Mouse (Mus musculus): ENCODE results near the gene Nudt4. TPM values are rescaled to one million over a fixed set of nuclear protein-coding genes. Genes with fewer than 3 reads are reported as not detected.
A peak's percentile ranks its signal among the peaks of the same experiment; 100 is the strongest.

Gene Nudt4
- polyA plus RNA-seq, 1 experiment from 2014 or later, result 91.2 TPM

DNA sequence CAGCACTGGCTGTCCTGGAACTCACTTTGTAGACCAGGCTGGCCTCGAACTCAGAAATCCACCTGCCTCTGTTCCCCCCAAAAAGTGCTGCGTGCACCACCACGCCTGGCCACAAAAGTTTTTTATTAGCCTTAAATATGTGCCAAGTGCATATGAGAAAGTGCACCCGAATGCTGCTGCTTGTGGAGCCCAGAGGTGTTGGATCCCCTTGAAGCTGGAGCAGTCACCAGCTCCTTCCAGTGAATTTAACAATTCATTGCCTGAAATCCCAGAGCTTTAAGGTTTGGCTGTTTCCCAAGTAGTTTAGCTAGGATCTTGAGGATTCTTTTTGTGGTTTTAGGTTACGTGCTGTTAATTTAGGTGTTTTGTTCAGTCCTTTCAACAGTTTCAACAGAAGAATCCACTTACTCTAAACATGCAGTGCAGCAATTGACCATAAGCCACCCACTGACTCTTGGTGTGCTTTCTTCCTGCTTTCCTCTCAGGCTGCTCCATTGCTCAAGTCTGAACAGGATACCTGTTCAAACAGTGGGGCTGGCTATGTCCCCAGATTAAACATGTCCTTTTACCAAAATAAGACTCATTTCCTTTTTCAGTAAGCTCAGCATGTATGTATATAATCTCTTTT, 37.3 kb downstream of the Nudt4 start:
- H3K4me3 ChIP-seq (ENCODE audit: low read depth, low read length), result no peak overlapping the region
- ATAC-seq (ENCODE audit: insufficient read depth) (peak; percentile 69), DNase-seq (peak; percentile 49)
- peak overlapping the region; percentile 70 for H3K27ac ChIP-seq (ENCODE audit: low read depth)
- H3K27me3 ChIP-seq (ENCODE audit: insufficient read depth, low read length), result no peaks in the 10 kb centered on the region
- WGBS, result 64% methylated on average over 5 of the region's 5 CpGs
- no peaks in the 10 kb centered on the region for H3K9me3 ChIP-seq (ENCODE audit: low read depth, low read length)
- H3K4me1 ChIP-seq (ENCODE audit: insufficient read depth), result peaks cover 6% of the 10 kb centered on the region; the same call in 1 of the 2 replicates
- H3K36me3 ChIP-seq (ENCODE audit: insufficient read depth), result 0 out of 2 replicates have a peak, but pooled peaks cover 5% of the 10 kb centered on the region
- no peak overlapping the region for H3K9ac ChIP-seq
- H3K4me2 ChIP-seq, result no peak overlapping the region
- no peak for TF ChIP-seq CTCF (IDR thresholded peaks at IDR 0.05; ENCODE audit: low read depth)

DNA sequence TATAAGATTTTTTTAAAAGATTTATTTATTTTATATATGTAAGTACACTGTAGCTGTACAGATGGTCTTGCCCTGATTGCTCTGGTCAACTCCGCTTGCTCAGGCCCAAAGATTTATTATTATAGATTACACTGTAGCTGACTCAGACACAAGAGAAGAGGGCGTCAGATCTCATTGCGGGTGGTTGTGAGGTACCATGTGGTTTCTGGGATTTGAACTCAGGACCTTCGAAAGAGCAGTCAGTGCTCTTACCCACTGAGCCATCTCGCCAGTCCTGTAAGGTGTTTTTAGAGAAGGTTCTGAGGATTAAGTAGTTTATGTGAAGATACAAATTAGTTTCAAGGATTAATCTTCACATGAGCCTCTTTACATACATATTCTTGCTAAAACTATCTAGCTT, 38.1 kb downstream of the Nudt4 start:
- no peak for TF ChIP-seq CTCF (IDR thresholded peaks at IDR 0.05; ENCODE audit: low read depth)
- WGBS, result 87% methylated on average over 5 of the region's 5 CpGs
- no peak overlapping the region for H3K4me3 ChIP-seq (ENCODE audit: low read depth, low read length)
- H3K4me1 ChIP-seq (ENCODE audit: insufficient read depth), result peaks cover 6% of the 10 kb centered on the region; the same call in 1 of the 2 replicates
- ATAC-seq (ENCODE audit: insufficient read depth), result no peak
- no peaks in the 10 kb centered on the region for H3K9me3 ChIP-seq (ENCODE audit: low read depth, low read length)
- H3K4me2 ChIP-seq, result no peak overlapping the region
- no peak overlapping the region for H3K9ac ChIP-seq
- H3K27ac ChIP-seq (ENCODE audit: low read depth), result peak overlapping the region; percentile 70; the same call in 1 of the 2 replicates
- no peak for DNase-seq
- H3K36me3 ChIP-seq (ENCODE audit: insufficient read depth), result 0 out of 2 replicates have a peak, but pooled peaks cover 6% of the 10 kb centered on the region
- no peaks in the 10 kb centered on the region for H3K27me3 ChIP-seq (ENCODE audit: insufficient read depth, low read length)

DNA sequence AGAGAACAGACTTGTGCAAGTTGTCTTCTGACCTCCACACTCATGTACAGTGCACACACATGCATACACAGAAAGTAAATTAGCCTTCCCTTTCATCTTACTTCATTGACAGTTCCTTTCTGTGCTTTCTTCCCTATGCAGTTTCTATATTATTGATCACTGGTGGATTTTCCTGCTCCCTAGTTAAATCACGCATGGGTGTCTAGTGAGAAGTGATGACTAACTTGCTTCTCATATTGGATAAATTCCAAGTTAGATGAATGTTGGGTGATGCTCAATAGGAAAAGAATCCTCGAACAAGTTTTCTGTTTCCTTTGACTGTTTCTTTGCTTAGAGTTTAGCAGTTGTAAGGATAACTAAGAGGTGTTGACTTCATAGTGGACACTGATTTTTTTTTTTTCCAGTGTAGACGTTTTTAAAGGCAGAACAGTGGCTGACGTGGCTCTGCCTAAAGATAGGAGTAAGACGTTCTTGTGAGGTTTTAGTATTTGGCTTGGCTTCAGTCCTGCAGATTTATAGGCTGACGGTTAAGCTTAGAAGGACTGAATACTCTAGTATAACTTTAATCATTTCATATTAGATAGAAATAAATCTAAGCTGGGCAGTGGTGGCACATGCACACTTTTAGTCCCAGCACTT, 38.8 kb downstream of the Nudt4 start:
- no peak for TF ChIP-seq CTCF (IDR thresholded peaks at IDR 0.05; ENCODE audit: low read depth)
- Histone ChIP-seq H3K27me3 (ENCODE audit: insufficient read depth, low read length) (no peaks in the 10 kb centered on the region), H3K9me3 (ENCODE audit: low read depth, low read length) (no peaks in the 10 kb centered on the region), H3K4me3 (ENCODE audit: low read depth, low read length) (no peak overlapping the region), H3K27ac (ENCODE audit: low read depth) (no peak overlapping the region; the same call in 1 of the 2 replicates), H3K9ac (no peak overlapping the region), H3K4me1 (ENCODE audit: insufficient read depth) (peaks cover 6% of the 10 kb centered on the region; the same call in 1 of the 2 replicates), H3K36me3 (ENCODE audit: insufficient read depth) (0 out of 2 replicates have a peak, but pooled peaks cover 6% of the 10 kb centered on the region), H3K4me2 (no peak overlapping the region)
- no peak for DNase-seq
- no peak for ATAC-seq (ENCODE audit: insufficient read depth)
- 47% methylated on average over 6 of the region's 6 CpGs for WGBS

DNA sequence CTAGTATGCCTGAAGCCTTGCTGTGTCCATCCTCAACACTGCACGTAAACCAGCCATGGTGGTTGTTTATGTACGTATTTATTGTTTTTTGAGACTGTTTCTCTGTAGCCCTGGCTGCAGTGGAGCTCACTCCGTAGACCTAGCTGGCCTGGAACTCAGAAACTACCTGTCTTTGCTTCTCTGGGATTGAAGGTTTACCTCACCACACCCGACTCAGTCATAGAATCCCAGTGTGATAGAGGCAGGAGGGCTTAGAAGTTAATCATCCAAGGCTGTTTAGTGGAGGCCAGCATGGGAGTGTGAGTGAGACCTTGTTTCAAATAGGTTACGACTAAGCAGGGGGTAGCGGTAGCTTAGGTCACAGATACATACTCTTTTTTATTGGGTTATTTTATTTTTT, 46.3 kb downstream of the Nudt4 start:
- no peak overlapping the region for H3K4me3 ChIP-seq (ENCODE audit: low read depth, low read length)
- DNase-seq (no peak), ATAC-seq (ENCODE audit: insufficient read depth) (no peak)
- H3K36me3 ChIP-seq (ENCODE audit: insufficient read depth), result peaks cover 13% of the 10 kb centered on the region; the same call in 1 of the 2 replicates
- 92% methylated on average over 6 of the region's 6 CpGs for WGBS
- no peak for TF ChIP-seq CTCF (IDR thresholded peaks at IDR 0.05; ENCODE audit: low read depth)
- no peak overlapping the region for H3K27ac ChIP-seq (ENCODE audit: low read depth)
- no peaks in the 10 kb centered on the region for H3K9me3 ChIP-seq (ENCODE audit: low read depth, low read length)
- H3K4me2 ChIP-seq, result no peak overlapping the region
- 0 out of 2 replicates have a peak, but pooled peaks cover 2% of the 10 kb centered on the region for H3K4me1 ChIP-seq (ENCODE audit: insufficient read depth)
- H3K27me3 ChIP-seq (ENCODE audit: insufficient read depth, low read length), result no peaks in the 10 kb centered on the region
- no peak overlapping the region for H3K9ac ChIP-seq

DNA sequence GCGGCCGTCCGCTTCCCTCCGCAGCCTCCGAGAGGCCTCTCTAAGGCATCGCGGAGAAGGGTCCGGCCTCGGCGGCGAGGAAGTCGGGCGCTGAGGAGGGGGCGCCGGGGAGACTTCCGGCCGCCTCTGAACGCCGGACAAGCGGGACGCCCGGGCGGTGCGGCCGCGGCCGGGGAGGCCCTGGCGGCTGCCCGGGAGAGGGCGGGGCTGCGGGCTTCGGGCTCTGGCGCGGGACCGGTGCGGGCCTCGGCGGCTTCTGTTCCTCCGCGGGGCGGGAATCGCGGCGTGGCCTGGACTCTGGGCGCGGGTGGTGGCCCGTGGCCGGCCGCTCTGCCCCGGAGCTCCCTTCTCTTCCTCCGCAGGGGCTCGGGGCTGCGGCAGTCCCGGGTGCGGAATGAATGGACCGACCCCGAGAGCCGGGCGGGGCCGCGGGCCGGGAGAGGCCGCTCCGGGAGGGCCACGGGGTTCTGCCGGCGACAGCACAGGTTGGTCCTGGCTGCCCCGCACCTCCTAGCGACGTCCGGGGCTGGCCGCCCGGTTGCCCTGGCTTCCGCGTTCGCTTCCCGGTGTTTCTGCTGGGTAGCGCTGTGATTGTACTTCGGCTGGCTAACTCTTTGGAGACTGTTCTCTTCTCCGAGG, 48.5 kb downstream of the Nudt4 start:
- 0 out of 2 replicates have a peak, but pooled peaks cover 2% of the 10 kb centered on the region for H3K4me1 ChIP-seq (ENCODE audit: insufficient read depth)
- under 1% methylated on average over 67 of the region's 80 CpGs for WGBS
- H3K9me3 ChIP-seq (ENCODE audit: low read depth, low read length), result no peaks in the 10 kb centered on the region
- DNase-seq (peak; percentile 53), ATAC-seq (ENCODE audit: insufficient read depth) (peak; percentile 70)
- H3K27ac ChIP-seq (ENCODE audit: low read depth), result peak overlapping the region; percentile 98
- H3K4me3 ChIP-seq (ENCODE audit: low read depth, low read length), result peak overlapping the region; percentile 99
- peak overlapping the region; percentile 76 for H3K4me2 ChIP-seq
- TF ChIP-seq CTCF (IDR thresholded peaks at IDR 0.05; ENCODE audit: low read depth), result no peak
- H3K9ac ChIP-seq, result peak overlapping the region; percentile 97
- H3K36me3 ChIP-seq (ENCODE audit: insufficient read depth), result peaks cover 7% of the 10 kb centered on the region; the same call in 1 of the 2 replicates
- no peaks in the 10 kb centered on the region for H3K27me3 ChIP-seq (ENCODE audit: insufficient read depth, low read length)

DNA sequence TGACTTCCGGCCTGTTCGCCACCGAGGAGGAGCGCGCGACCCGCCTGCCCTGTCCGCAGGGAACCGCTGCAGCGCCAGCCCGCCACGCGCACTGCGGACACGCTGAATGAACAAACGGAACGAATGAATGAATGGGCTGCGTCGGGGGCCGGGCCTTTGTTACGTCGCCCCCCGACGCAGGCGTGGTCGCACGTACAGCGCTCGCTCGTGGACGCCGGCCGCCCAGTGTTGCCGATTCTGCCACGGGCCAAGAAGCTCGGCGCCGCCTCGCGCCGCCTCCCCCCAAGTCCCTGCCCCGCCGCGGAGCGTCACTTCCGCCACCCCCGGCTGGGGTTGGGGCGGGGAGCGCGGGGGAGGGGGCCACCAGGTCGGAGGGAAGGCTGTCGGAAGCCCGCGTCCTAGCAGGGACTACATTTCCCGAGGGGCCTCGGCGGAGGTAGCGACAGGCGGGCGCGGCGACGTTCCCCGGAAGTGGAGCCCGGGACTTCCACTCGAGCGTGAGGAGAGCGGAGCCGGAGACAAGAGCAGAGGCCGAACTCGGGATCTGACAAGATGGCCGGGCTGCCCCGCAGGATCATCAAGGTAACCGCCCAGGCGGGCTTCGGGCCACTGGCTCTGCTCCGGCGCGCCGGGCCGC, 49.2 kb downstream of the Nudt4 start, which contains the start of gene Ube2n:
TSS of gene Ube2n (plus strand) at position 490 of the 637 bp plus-strand sequence.
- WGBS, result under 1% methylated on average over 69 of the region's 81 CpGs
- H3K4me2 ChIP-seq, result peak within 1 kb of the TSS; percentile 76
- TF ChIP-seq CTCF (IDR thresholded peaks at IDR 0.05; ENCODE audit: low read depth), result no peak
- DNase-seq (peak; percentile 98), ATAC-seq (ENCODE audit: insufficient read depth) (peak; percentile 97)
- no peaks in the 10 kb centered on the region for H3K9me3 ChIP-seq (ENCODE audit: low read depth, low read length)
- peak within 1 kb of the TSS; percentile 98 for H3K27ac ChIP-seq (ENCODE audit: low read depth)
- H3K36me3 ChIP-seq (ENCODE audit: insufficient read depth), result peaks cover 7% of the 10 kb centered on the region; the same call in 1 of the 2 replicates
- no peaks in the 10 kb centered on the region for H3K27me3 ChIP-seq (ENCODE audit: insufficient read depth, low read length)
- H3K4me1 ChIP-seq (ENCODE audit: insufficient read depth), result no peaks in the 10 kb centered on the region
- H3K9ac ChIP-seq, result peak within 1 kb of the TSS; percentile 97
- H3K4me3 ChIP-seq (ENCODE audit: low read depth, low read length), result peak within 1 kb of the TSS; percentile 99
